Mouse (Mus musculus) heart, embryonic 10.5 days (tissue): Measurements from ENCODE around the gene Smim12. TPM values are rescaled to one million over a fixed set of nuclear protein-coding genes. Genes with fewer than 3 reads are reported as not detected.

Source experiments
- DNase-seq: peaks from one replicate; pipeline ENCODE4 v3.0.0-alpha.2; 2017; ENCODE audit warnings: low spot score
- H3K27ac ChIP-seq: fragments of 300-500 bp; sonication (generic); 2 replicates; pipeline ENCODE4 v1.5.1; 2016; ENCODE audit warnings: mild to moderate bottlenecking
- H3K27me3 ChIP-seq: fragments of 300-500 bp; sonication (generic); 2 replicates; pipeline ENCODE4 v1.6.1; 2016; ENCODE audit warnings: mild to moderate bottlenecking; ENCODE audit not compliant: poor library complexity, insufficient read depth, severe bottlenecking
- H3K36me3 ChIP-seq: fragments of 300-500 bp; sonication (generic); 2 replicates; pipeline ENCODE4 v1.6.1; 2016; ENCODE audit warnings: mild to moderate bottlenecking, moderate library complexity
- H3K4me1 ChIP-seq: fragments of 300-500 bp; sonication (generic); 2 replicates; pipeline ENCODE4 v1.6.1; 2016; ENCODE audit warnings: mild to moderate bottlenecking
- H3K4me3 ChIP-seq: fragments of 300-500 bp; sonication (generic); 2 replicates; pipeline ENCODE4 v1.5.1; 2016; ENCODE audit warnings: mild to moderate bottlenecking, moderate library complexity
- H3K9me3 ChIP-seq: fragments of 300-500 bp; sonication (generic); 2 replicates; pipeline ENCODE4 v1.6.1; 2016; ENCODE audit warnings: mild to moderate bottlenecking, moderate library complexity
- WGBS: fragments of 180-500 bp; shearing (Covaris S2); methylation state at CpG from one replicate; pipeline ENCODE4 v1.1.7; 2016; 5-methylcytosine and 5-hydroxymethylcytosine counted together
- polyA plus RNA-seq: library from polyadenylated mRNA; unstranded; fragments of >200 nt; fragmentation: Nextera tagmentation; extraction: Ambion mirVana; gene quantifications from 2 replicates; pipeline ENCODE4 v1.2.1, GENCODE M21; 2016

Smim12 gene
- polyA plus RNA-seq, 1 experiment from 2014 or later: 83.2 TPM

GRCm38 (mm10) chr4:127243953-127244352 lies 369 bp downstream of the Smim12 start:
- WGBS: under 1% methylated on average over 26 of the region's 26 CpGs
- no peak for DNase-seq
- Histone ChIP-seq H3K27me3 (no peaks in the 10 kb centered on the region; the same call in 1 of the 2 replicates), H3K4me1 (peaks cover 12% of the 10 kb centered on the region), H3K4me3 (peak overlapping the region; percentile 97), H3K9me3 (no peaks in the 10 kb centered on the region), H3K27ac (peak overlapping the region; percentile 93), H3K36me3 (peaks cover 16% of the 10 kb centered on the region)

- WGBS: 1% methylated on average over 5 of the region's 5 CpGs
- no peaks in the 10 kb centered on the region for H3K9me3 ChIP-seq
- DNase-seq: peak; percentile 93
- H3K4me1 ChIP-seq: peaks cover 16% of the 10 kb centered on the region
- H3K27me3 ChIP-seq: peaks cover 6% of the 10 kb centered on the region; the same call in 1 of the 2 replicates
- no peak overlapping the region for H3K27ac ChIP-seq
- no peak overlapping the region for H3K4me3 ChIP-seq
- peaks cover 16% of the 10 kb centered on the region for H3K36me3 ChIP-seq
Measured at GRCm38 (mm10) chr4:127249701-127250349, 6.2 kb downstream of the Smim12 start.

- Histone ChIP-seq H3K9me3 (no peaks in the 10 kb centered on the region), H3K36me3 (peaks cover 11% of the 10 kb centered on the region), H3K4me1 (peaks cover 17% of the 10 kb centered on the region), H3K27me3 (peaks cover 6% of the 10 kb centered on the region; the same call in 1 of the 2 replicates), H3K27ac (peak overlapping the region; percentile 33; the same call in 1 of the 2 replicates), H3K4me3 (0 out of 2 replicates have a peak overlapping the region, but pooled peaks have one; percentile 12)
- WGBS: 48% methylated on average over 22 of the region's 22 CpGs
- no peak for DNase-seq
Measured at GRCm38 (mm10) chr4:127251963-127252585, 8.5 kb downstream of the Smim12 start.

GRCm38 (mm10) chr4:127256739-127257138 lies 13.2 kb downstream of the Smim12 start:
- Histone ChIP-seq H3K27ac (no peak overlapping the region), H3K4me3 (no peak overlapping the region), H3K9me3 (no peaks in the 10 kb centered on the region), H3K36me3 (no peaks in the 10 kb centered on the region), H3K4me1 (peaks cover 25% of the 10 kb centered on the region), H3K27me3 (peaks cover 6% of the 10 kb centered on the region; the same call in 1 of the 2 replicates)
- 47% methylated on average over 5 of the region's 5 CpGs for WGBS
- DNase-seq: no peak

- WGBS: 26% methylated on average over 12 of the region's 12 CpGs
- Histone ChIP-seq H3K27ac (peak overlapping the region; percentile 16; the same call in 1 of the 2 replicates), H3K4me3 (no peak overlapping the region), H3K27me3 (peaks cover 2% of the 10 kb centered on the region; the same call in 1 of the 2 replicates), H3K4me1 (peaks cover 30% of the 10 kb centered on the region), H3K36me3 (no peaks in the 10 kb centered on the region), H3K9me3 (no peaks in the 10 kb centered on the region)
- no peak for DNase-seq
Measured at GRCm38 (mm10) chr4:127258186-127258897, 14.8 kb downstream of the Smim12 start.

GRCm38 (mm10) chr4:127261601-127262000 lies 18.0 kb downstream of the Smim12 start:
- no peaks in the 10 kb centered on the region for H3K9me3 ChIP-seq
- WGBS: 78% methylated on average over 14 of the region's 14 CpGs
- H3K27ac ChIP-seq: 0 out of 2 replicates have a peak overlapping the region, but pooled peaks have one; percentile 63
- no peak for DNase-seq
- H3K36me3 ChIP-seq: no peaks in the 10 kb centered on the region
- peaks cover 38% of the 10 kb centered on the region for H3K4me1 ChIP-seq
- H3K27me3 ChIP-seq: no peaks in the 10 kb centered on the region
- H3K4me3 ChIP-seq: no peak overlapping the region

- Histone ChIP-seq H3K4me3 (no peak overlapping the region), H3K27me3 (peaks cover 4% of the 10 kb centered on the region; the same call in 1 of the 2 replicates), H3K36me3 (no peaks in the 10 kb centered on the region), H3K4me1 (peaks cover 28% of the 10 kb centered on the region), H3K27ac (peak overlapping the region; percentile 63), H3K9me3 (no peaks in the 10 kb centered on the region)
- DNase-seq: peak; percentile 80
- WGBS: 44% methylated on average over 19 of the region's 19 CpGs
Measured at GRCm38 (mm10) chr4:127263438-127264182, 20.0 kb downstream of the Smim12 start.

- no peak for DNase-seq
- H3K9me3 ChIP-seq: no peaks in the 10 kb centered on the region
- peaks cover 28% of the 10 kb centered on the region for H3K4me1 ChIP-seq
- peaks cover 9% of the 10 kb centered on the region; the same call in 1 of the 2 replicates for H3K27me3 ChIP-seq
- 46% methylated on average over 5 of the region's 5 CpGs for WGBS
- H3K36me3 ChIP-seq: no peaks in the 10 kb centered on the region
- H3K27ac ChIP-seq: peak overlapping the region; percentile 63; the same call in 1 of the 2 replicates
- H3K4me3 ChIP-seq: no peak overlapping the region
Measured at GRCm38 (mm10) chr4:127264183-127264554, 20.6 kb downstream of the Smim12 start.

- Histone ChIP-seq H3K4me3 (no peak overlapping the region), H3K36me3 (no peaks in the 10 kb centered on the region), H3K9me3 (no peaks in the 10 kb centered on the region), H3K4me1 (peaks cover 10% of the 10 kb centered on the region), H3K27ac (peak overlapping the region; percentile 42; the same call in 1 of the 2 replicates), H3K27me3 (no peaks in the 10 kb centered on the region)
- no peak for DNase-seq
- 43% methylated on average over 9 of the region's 9 CpGs for WGBS
Measured at GRCm38 (mm10) chr4:127278451-127279001, 34.9 kb downstream of the Smim12 start.

GRCm38 (mm10) chr4:127279241-127279640 lies 35.7 kb downstream of the Smim12 start:
- 77% methylated on average over 9 of the region's 9 CpGs for WGBS
- H3K9me3 ChIP-seq: no peaks in the 10 kb centered on the region
- H3K27ac ChIP-seq: no peak overlapping the region
- no peaks in the 10 kb centered on the region for H3K36me3 ChIP-seq
- H3K27me3 ChIP-seq: no peaks in the 10 kb centered on the region
- no peak overlapping the region for H3K4me3 ChIP-seq
- DNase-seq: no peak
- peaks cover 10% of the 10 kb centered on the region for H3K4me1 ChIP-seq

GRCm38 (mm10) chr4:127286907-127287306 lies 43.3 kb downstream of the Smim12 start:
- Histone ChIP-seq H3K9me3 (no peaks in the 10 kb centered on the region), H3K27ac (no peak overlapping the region), H3K27me3 (no peaks in the 10 kb centered on the region), H3K4me3 (no peak overlapping the region), H3K4me1 (peaks cover 20% of the 10 kb centered on the region), H3K36me3 (no peaks in the 10 kb centered on the region)
- WGBS: 56% methylated on average over 4 of the region's 4 CpGs
- DNase-seq: no peak

GRCm38 (mm10) chr4:127289039-127289548 lies 45.5 kb downstream of the Smim12 start:
- DNase-seq: peak; percentile 81
- Histone ChIP-seq H3K27ac (peak overlapping the region; percentile 19), H3K36me3 (no peaks in the 10 kb centered on the region), H3K27me3 (no peaks in the 10 kb centered on the region), H3K4me3 (no peak overlapping the region), H3K9me3 (no peaks in the 10 kb centered on the region), H3K4me1 (peaks cover 25% of the 10 kb centered on the region)
- WGBS: 27% methylated on average over 6 of the region's 6 CpGs
